Mouse (Mus musculus) kidney, postnatal 4 days (tissue): ENCODE results near the gene Fam207a.

Experiments
- DNase-seq, 2 experiments: peaks; one replicate each; pipeline ENCODE4 v3.0.0; 2021; ENCODE audit warnings: mixed read lengths in 2 of 2

The Fam207a gene

DNA sequence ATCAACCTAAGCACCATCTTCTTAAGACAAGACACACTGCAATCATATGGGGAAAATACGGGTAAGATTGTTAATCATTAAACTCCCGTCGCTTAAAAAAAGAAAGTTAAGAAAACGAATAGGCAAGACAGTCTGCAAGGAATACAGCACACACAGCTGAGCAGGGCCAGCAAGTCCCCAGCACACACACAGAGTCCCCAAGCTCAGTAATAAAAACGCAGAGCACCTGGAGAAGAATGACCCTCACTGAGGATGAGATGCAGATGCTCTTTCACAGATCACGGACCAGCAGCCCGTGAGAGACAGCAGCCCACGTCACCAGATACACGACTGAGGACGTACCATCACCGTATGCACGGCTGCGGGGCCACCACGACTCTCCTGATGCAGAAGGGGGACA is 14.9 kb downstream of the Fam207a start:
- DNase-seq: no peak

DNA sequence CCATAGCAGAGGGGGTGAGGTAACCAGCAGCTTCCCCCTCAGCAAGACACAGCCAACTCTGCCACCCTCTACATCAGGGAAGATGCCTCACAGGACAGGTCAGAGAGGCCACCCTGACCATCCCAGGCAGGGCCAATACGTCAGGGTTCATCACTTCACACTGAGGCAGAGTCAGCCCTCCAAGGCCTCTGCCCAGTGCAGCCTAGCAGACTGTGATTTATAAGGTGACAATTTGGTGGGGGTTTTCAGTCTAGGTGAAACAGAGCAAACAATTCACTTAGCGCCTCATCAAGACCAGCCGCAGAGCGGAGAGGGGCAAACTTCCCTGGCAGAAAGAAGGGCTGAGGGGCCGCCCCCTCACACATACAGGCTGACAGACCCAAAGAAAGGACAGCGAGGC is 17.3 kb downstream of the Fam207a start:
- DNase-seq: no peak

DNA sequence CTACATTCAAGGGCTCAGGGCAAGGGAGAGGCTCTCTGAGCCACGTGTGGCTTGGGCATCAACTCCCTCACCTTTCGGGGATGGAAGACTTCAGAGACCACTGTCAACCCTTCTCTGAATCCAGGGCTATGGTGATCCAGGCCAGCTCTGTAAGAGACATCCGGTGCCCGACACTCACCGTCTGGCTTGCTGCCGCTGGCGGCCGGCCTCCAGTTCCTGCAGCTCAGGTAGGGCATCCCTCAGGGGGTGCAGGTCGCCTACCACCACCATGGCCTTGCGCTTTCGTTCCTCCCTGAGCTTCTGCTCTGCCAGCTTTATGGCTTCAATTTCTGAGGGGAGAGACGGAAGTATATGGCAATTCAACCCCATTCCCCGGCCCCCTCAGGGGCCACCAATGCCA is 18.4 kb downstream of the Fam207a start:
- DNase-seq: no peak

DNA sequence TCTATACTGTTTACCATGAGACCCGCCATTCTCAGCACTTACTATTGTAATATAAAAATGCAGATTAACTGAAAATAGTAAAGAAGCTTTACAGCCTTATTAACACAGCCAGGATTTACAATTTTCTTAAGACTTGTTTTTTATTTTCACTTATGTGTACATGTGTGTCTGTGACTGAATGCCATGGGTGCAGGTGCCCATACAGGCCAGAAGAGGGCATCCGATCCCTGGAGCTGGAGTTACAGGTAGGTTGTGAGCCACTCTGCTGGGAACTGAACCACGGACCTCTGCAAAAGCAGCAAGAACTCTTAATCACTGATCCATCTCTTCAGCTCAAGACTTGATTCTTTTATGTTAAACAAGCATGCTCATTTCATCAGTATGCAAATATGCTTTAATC is 22.7 kb downstream of the Fam207a start:
- DNase-seq: no peak

GRCm38 (mm10) chr10:77491585-77491984 is 24.0 kb downstream of the Fam207a start:
- no peak for DNase-seq

DNA sequence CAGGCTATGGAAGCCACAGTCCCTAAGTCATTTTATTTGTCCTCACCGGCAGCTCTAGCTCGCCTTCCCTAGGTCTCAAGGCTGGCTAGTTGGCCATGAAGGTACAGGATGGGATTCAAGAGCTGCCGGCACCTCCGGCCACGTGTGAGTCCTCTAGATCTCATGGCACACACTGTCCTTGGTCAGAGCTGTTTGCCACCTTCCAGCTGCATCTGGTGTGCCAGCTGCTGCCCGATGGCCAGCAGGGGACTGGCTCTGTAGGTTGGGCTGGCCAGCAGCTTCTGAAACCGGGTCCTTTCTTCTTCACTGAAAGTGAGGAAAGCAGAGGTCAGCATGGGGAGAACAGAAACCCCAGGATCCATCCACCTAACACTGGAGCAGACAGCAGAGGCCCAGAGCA is 27.4 kb downstream of the Fam207a start:
- DNase-seq: no peak

DNA sequence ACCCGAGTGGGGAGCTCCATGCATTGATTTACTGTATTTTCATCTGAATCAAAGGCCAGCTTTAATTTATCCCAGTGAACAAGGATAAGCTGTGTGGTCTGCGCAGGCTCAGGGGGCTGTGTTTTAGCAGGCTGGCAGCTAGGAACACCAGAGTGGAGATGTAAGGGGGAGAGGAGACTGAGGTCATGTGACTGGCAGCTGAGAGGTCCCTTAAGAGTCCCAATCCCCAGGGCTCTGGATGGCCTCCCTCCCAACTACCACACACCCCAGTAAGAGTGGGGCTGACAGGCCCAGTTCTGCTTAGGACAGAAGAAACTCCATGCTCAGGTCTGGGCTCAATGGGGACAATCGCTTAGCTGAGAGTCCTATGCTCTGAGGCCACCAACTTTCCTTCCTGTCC is 29.8 kb downstream of the Fam207a start:
- no peak for DNase-seq

- peak; percentile 53 to 67 for DNase-seq
Observed at GRCm38 (mm10) chr10:77484205-77484935, 31.2 kb downstream of the Fam207a start.

DNA sequence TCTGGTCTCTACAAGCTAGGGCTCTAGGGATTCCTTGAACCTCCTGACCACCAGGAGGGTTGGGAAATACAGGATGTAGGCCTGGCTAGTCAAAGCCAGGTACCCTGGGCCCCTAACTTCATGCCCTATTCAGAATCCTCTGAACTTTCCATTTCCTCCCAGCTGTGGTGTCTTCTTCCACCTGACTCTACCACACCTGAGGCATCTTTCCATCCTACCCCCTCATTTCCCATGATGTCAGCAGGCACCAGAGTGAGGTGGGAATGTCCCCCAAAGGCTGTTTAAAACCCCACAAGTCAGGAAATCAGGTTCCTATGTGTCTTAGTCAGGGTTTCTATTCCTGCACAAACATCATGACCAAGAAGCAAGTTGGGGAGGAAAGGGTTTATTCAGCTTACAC is 33.8 kb downstream of the Fam207a start:
- no peak for DNase-seq

DNA sequence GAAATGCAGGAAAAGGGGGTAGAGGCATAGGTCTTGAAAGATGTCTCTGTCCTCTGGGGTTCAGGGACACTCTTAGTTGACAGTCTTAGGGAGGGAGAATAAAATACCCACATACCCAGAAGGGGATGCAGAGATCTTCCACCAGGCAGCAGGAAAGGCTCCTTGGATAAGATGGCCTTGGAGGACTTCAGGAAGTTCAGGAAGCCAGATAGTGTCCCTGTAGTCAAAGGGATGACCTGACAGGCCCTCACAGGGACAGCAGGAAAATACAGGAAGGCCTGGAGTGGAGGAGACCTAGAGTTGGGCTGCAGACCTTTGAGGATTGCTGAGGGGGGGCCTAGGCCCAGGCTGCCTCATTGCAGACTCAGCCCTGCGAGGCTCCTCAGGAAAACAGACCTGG is 35.6 kb downstream of the Fam207a start:
- DNase-seq: no peak

- no peak for DNase-seq
Observed at GRCm38 (mm10) chr10:77476907-77477306, 38.7 kb downstream of the Fam207a start.

DNA sequence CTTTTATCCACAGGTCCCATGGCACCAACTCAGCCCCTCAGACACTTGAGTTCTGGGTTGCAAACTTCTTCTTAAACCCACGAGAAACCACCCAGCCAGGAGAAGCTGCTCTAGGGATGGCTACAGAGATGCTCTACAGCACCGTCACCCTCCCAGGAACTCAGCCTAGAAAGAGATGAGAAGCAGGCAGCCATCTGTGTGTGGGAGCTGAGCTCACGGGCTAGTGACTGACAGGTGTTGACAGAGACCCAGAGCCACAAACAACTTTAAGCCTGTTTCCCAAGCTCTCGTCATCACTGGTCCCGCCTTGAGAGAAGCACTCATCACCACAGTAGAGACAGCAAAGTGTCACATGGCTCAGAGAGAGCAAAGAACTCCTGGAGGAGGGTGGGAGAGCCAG is 43.4 kb downstream of the Fam207a start:
- DNase-seq: no peak

DNA sequence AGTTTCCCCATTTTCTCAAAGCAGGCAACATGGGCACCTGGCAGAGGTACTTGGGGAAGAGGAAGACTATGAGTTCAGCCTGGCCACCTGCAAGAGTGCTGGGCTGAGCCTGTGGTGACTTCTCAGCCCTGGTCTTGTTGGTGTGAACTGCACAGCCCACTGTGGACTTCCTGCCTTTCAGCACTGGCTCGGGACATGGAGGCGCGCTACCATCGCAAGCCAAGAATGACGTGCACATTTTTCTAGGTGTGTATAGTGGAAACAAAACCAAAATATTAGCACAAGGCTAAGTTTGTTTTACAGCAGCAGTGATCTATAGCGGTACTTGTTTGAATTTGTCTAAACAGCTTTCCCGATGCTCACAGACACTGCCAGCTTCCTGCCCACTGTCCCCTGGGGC is 44.1 kb downstream of the Fam207a start:
- no peak for DNase-seq

- DNase-seq: no peak
Observed at GRCm38 (mm10) chr10:77470763-77471162, 44.8 kb downstream of the Fam207a start.

- no peak for DNase-seq
Observed at GRCm38 (mm10) chr10:77468675-77469074, 46.9 kb downstream of the Fam207a start.

DNA sequence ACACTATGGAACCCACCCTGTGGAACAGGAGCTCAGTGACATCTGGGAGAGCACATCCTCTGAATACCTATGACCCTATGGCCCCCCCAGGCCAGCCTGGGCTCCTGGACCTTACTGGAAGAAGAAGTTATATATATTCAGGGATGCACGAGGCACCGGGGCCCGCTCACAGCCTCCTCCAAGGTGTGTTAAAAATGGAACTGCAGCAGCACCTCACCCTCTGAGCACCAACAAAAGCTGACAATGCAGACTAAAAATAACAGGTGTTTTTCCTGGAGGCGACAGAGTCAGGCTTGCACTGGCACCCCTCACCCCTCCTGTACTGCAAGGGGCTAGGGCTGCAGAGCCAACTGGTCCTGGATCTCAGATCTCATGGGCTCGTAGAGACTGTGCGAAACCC is 48.2 kb downstream of the Fam207a start:
- DNase-seq: no peak

DNA sequence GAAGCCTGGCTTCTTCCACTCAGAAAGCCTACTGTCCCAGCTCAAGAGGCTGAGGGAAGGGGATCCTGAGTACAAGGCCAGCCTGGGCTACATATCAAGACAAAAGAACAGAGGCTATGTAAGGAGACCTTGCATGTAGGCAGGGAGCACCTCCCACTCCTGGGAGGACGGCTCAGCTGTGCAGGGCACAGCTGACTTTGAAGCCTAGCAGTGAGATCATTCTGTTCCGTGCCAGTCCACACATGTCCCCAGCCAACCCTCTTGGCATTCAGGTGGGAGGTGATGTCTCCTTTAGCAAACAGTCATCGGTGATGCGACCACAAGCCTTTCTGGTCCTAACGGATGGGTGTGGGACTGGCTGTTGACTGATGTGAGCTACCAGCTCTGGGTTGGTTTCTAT is 49.7 kb downstream of the Fam207a start:
- DNase-seq: no peak

- DNase-seq: peak in 1 of 2 experiments; percentile 45
Observed at GRCm38 (mm10) chr10:77464181-77464936, 51.2 kb downstream of the Fam207a start.

- no peak for DNase-seq
Observed at GRCm38 (mm10) chr10:77461161-77461560, 54.4 kb downstream of the Fam207a start.

DNA sequence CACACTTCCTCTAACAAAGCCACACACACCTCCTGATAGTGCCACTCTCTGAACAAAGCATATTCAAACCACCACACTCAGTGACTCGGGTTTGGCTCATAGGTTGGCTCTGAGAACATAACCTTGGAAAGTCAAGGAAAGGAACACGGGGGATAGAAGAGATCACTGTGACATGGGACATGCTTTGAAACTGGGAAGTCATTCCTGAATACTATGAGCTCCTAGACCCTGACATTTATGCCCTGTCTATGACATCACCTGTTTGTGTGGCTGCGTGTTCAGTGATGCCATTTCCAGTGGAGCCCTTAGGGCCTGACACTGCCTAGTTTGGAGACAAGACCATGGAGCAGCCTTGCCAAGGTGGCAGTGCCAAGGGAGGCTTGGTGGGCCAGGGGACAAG is 57.9 kb downstream of the Fam207a start:
- no peak for DNase-seq

- DNase-seq: no peak
Observed at GRCm38 (mm10) chr10:77456507-77456906, 59.1 kb downstream of the Fam207a start.

- no peak for DNase-seq
Observed at GRCm38 (mm10) chr10:77455251-77456010, 60.2 kb downstream of the Fam207a start.

DNA sequence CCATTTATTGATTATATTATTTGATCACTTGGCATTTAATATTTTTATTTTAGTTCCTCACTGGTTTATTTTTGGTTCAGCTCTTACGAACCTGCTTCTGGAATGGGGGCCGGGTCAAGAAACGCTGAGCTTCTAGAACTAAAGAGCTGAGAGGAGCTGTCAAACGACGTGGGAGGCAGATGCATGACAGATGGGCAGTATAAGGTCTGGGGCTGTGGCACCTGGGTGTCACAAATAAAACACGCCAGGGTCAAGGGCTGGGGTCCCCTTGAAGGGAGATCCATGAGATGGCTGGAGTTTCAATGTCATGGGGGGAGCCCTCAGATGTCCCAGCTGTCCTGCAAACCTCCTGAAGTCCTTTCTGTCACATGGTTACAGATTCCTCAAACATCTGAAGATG is 60.8 kb downstream of the Fam207a start:
- no peak for DNase-seq

- no peak for DNase-seq
Observed at GRCm38 (mm10) chr10:77451822-77452221, 63.8 kb downstream of the Fam207a start.
